Mouse (Mus musculus) hindbrain, embryonic 16.5 days (tissue): ENCODE results near the gene Triobp. TPM values are rescaled to one million over a fixed set of nuclear protein-coding genes. Genes with fewer than 3 reads are reported as not detected.

Source experiments
- ATAC-seq: fragments of 200-750 bp; cut with Nextera tagmentation; 2 replicates; pipeline ENCODE4 v1.8.0; 2017; ENCODE audit warnings: moderate TSS enrichment, moderate library complexity
- H3K27ac ChIP-seq: fragments of 300-500 bp; sonication (generic); 2 replicates; pipeline ENCODE4 v1.5.1; 2014; ENCODE audit warnings: low read depth, mild to moderate bottlenecking, control low read depth, low read length, moderate library complexity
- H3K27me3 ChIP-seq: fragments of 300-500 bp; sonication (generic); replicated peaks from 2 replicates; pipeline ENCODE4 v1.6.1; 2014; ENCODE audit warnings: low read length; ENCODE audit not compliant: control insufficient read depth, insufficient read depth
- H3K36me3 ChIP-seq: fragments of 300-500 bp; sonication (generic); 2 replicates; pipeline ENCODE4 v1.6.1; 2014; ENCODE audit warnings: mild to moderate bottlenecking, low read length, moderate library complexity, mixed read lengths; ENCODE audit not compliant: control insufficient read depth, insufficient read depth
- H3K4me1 ChIP-seq: fragments of 300-500 bp; sonication (generic); 2 replicates; pipeline ENCODE4 v1.6.1; 2014; ENCODE audit warnings: low read depth, low read length; ENCODE audit not compliant: control insufficient read depth, insufficient read depth
- H3K4me2 ChIP-seq: fragments of 300-500 bp; sonication (generic); 2 replicates; pipeline ENCODE4 v1.6.1; 2014; ENCODE audit warnings: mild to moderate bottlenecking, low read length, control low read depth, moderate library complexity
- H3K4me3 ChIP-seq: fragments of 300-500 bp; sonication (generic); 2 replicates; pipeline ENCODE4 v1.5.1; 2014; ENCODE audit warnings: mild to moderate bottlenecking, low read length, control low read depth, moderate library complexity
- H3K9ac ChIP-seq: fragments of 300-500 bp; sonication (generic); 2 replicates; pipeline ENCODE4 v1.6.1; 2014; ENCODE audit warnings: low read depth, mild to moderate bottlenecking, control low read depth, low read length, moderate library complexity
- H3K9me3 ChIP-seq: fragments of 300-500 bp; sonication (generic); 2 replicates; pipeline ENCODE4 v1.6.1; 2014; ENCODE audit warnings: mild to moderate bottlenecking, low read length, moderate library complexity; ENCODE audit not compliant: control insufficient read depth
- WGBS: fragments of 180-500 bp; shearing (Covaris S2); extraction: QIAGEN DNeasy Blood & Tissue Kit; methylation state at CpG from one replicate; pipeline ENCODE4 v1.1.7; 2014; 5-methylcytosine and 5-hydroxymethylcytosine counted together
- polyA plus RNA-seq: library from polyadenylated mRNA; unstranded; fragments of >200 nt; fragmentation: Nextera tagmentation; extraction: Ambion mirVana; gene quantifications from 2 replicates; pipeline ENCODE4 v1.2.1, GENCODE M21; 2015

The Triobp gene
- polyA plus RNA-seq, 1 experiment from 2014 or later = 36.1 TPM

GRCm38 (mm10) chr15:79011550-79011949, 64.0 kb downstream of the Triobp start:
- Histone ChIP-seq H3K4me3 (no peak overlapping the region), H3K27ac (no peak overlapping the region), H3K4me1 (no peaks in the 10 kb centered on the region), H3K36me3 (peaks cover 2% of the 10 kb centered on the region; the same call in 1 of the 2 replicates), H3K27me3 (no peaks in the 10 kb centered on the region), H3K9me3 (no peaks in the 10 kb centered on the region), H3K9ac (no peak overlapping the region), H3K4me2 (no peak overlapping the region)
- no peak for ATAC-seq
- 27% methylated on average over 10 of the region's 10 CpGs for WGBS

- H3K27ac ChIP-seq = no peak overlapping the region
- peaks cover 2% of the 10 kb centered on the region; the same call in 1 of the 2 replicates for H3K36me3 ChIP-seq
Observed at GRCm38 (mm10) chr15:79013382-79013781, 65.9 kb downstream of the Triobp start.

GRCm38 (mm10) chr15:79018191-79018590, 70.7 kb downstream of the Triobp start:
- ATAC-seq = no peak
- WGBS = 34% methylated on average over 4 of the region's 4 CpGs
- no peaks in the 10 kb centered on the region; the same call in 1 of the 2 replicates for H3K27me3 ChIP-seq
- no peaks in the 10 kb centered on the region for H3K36me3 ChIP-seq
- no peaks in the 10 kb centered on the region for H3K4me1 ChIP-seq
- no peak overlapping the region for H3K4me2 ChIP-seq
- H3K4me3 ChIP-seq = no peak overlapping the region
- H3K9me3 ChIP-seq = no peaks in the 10 kb centered on the region
- no peak overlapping the region for H3K9ac ChIP-seq
- H3K27ac ChIP-seq = no peak overlapping the region

More at GRCm38 (mm10) chr15:79013382-79013781, 65.9 kb downstream of the Triobp start:
- H3K4me2 ChIP-seq = no peak overlapping the region
- no peaks in the 10 kb centered on the region for H3K27me3 ChIP-seq
- no peak for ATAC-seq
- H3K4me3 ChIP-seq = no peak overlapping the region
- H3K4me1 ChIP-seq = no peaks in the 10 kb centered on the region
- no peak overlapping the region for H3K9ac ChIP-seq
- 55% methylated on average over 7 of the region's 7 CpGs for WGBS
- H3K9me3 ChIP-seq = no peaks in the 10 kb centered on the region

- Histone ChIP-seq H3K9me3 (no peaks in the 10 kb centered on the region), H3K4me1 (no peaks in the 10 kb centered on the region), H3K36me3 (no peaks in the 10 kb centered on the region), H3K9ac (no peak overlapping the region), H3K4me2 (no peak overlapping the region), H3K4me3 (no peak overlapping the region), H3K27ac (no peak overlapping the region), H3K27me3 (no peaks in the 10 kb centered on the region; the same call in 1 of the 2 replicates)
- ATAC-seq = no peak
- 63% methylated on average over 3 of the region's 3 CpGs for WGBS
Observed at GRCm38 (mm10) chr15:79018886-79019285, 71.4 kb downstream of the Triobp start.

DNA sequence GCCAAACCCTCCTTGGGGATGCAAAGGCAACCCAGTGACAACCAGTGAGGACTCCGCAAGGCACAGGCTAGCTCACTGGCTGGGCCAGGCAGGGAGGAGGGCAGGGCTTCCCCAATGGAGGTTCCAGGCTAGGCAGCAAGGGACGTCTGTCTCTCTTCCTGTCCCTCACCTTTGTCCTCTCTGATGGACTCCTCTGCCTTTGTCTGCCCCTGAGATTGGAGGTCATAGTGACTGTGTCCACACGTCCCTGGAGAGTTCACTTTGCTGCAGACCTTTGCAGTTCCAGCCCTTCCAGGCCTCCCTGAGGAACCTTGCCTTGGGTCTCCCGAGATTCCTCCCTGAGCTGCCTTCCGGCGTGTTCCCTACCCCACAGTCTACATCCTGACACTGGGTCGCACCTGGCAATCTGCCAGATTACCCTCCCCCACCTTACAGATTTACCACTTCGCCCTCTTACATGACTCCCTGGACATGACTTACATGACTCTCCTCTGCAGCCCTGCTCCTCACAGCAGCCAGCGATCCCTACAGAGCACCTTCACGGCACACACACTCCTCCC, 75.2 kb downstream of the Triobp start:
- Histone ChIP-seq H3K4me1 (peaks cover 16% of the 10 kb centered on the region), H3K27ac (no peak overlapping the region), H3K9me3 (no peaks in the 10 kb centered on the region), H3K4me2 (no peak overlapping the region), H3K27me3 (no peaks in the 10 kb centered on the region; the same call in 1 of the 2 replicates), H3K9ac (no peak overlapping the region), H3K36me3 (no peaks in the 10 kb centered on the region), H3K4me3 (no peak overlapping the region)
- ATAC-seq = no peak
- 56% methylated on average over 10 of the region's 10 CpGs for WGBS

DNA sequence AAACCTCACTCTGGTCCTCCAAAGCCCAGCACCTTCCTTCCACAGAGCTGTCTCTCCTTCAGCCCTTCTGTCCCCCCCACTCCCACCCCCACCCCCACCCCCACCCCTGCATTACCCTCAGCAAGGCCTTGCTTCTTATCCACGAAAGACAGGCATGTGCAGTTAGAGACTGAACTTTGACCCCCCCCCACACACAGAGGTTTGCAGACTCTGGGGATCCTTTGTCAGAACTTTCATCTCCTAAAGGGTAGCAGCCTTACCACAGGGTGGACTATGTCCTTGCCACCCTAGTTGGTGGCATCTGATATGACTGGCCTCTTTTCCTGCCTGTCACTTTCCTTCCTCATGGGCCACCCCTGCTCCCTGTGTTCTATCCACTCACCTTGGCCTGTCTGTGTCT, 75.8 kb downstream of the Triobp start:
- WGBS = 100% methylated on average over 1 of the region's 1 CpGs
- Histone ChIP-seq H3K9ac (no peak overlapping the region), H3K36me3 (no peaks in the 10 kb centered on the region)

DNA sequence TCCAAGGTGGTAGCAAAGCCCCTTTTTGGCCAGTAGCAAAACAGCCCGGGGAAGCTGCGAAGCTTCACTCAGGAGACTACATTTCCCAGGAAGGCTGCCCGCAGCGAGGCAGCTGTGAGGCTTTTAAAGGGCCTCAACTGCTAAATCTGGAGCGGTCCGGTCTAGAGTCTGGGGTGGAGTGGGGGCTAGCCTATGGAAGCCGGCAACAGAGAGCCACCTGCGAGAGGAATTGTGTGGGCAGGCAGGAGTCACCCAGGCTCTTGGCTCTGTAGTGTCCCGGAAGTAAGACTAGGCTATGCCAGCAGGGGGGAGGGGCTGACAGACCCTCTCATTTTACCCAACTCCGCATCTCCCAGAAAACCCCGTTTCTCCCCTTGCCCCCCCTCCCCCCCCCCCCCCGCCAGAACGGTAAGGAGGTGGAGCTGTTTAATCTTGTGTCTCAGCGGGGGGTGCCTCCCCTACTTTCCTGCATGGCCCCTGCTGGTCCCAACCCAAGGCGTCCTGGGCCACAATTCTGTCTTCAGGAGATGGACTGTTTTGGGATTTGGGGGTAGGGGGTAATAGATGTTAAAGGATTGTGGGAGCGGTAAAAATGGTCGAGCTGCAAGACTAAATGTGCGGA, 78.3 kb downstream of the Triobp start:
- Histone ChIP-seq H3K36me3 (no peaks in the 10 kb centered on the region), H3K27me3 (no peaks in the 10 kb centered on the region; the same call in 1 of the 2 replicates), H3K4me2 (peak overlapping the region; percentile 46), H3K27ac (no peak overlapping the region), H3K4me1 (peaks cover 32% of the 10 kb centered on the region), H3K4me3 (peak overlapping the region; percentile 20; the same call in 1 of the 2 replicates), H3K9me3 (no peaks in the 10 kb centered on the region), H3K9ac (peak overlapping the region; percentile 29; the same call in 1 of the 2 replicates)
- WGBS = 15% methylated on average over 15 of the region's 18 CpGs
- no peak for ATAC-seq

More for the DNA sequence above, 75.8 kb downstream of the Triobp start:
- no peak overlapping the region for H3K4me3 ChIP-seq
- H3K27ac ChIP-seq = no peak overlapping the region
- no peak for ATAC-seq
- H3K27me3 ChIP-seq = no peaks in the 10 kb centered on the region; the same call in 1 of the 2 replicates
- no peaks in the 10 kb centered on the region for H3K9me3 ChIP-seq
- H3K4me2 ChIP-seq = no peak overlapping the region
- H3K4me1 ChIP-seq = peaks cover 18% of the 10 kb centered on the region

GRCm38 (mm10) chr15:79026511-79027290, 79.2 kb downstream of the Triobp start:
- no peak overlapping the region for H3K4me3 ChIP-seq
- H3K4me1 ChIP-seq = peaks cover 38% of the 10 kb centered on the region
- no peak overlapping the region for H3K27ac ChIP-seq
- no peak for ATAC-seq
- peak overlapping the region; percentile 100 for H3K4me2 ChIP-seq
- no peaks in the 10 kb centered on the region; the same call in 1 of the 2 replicates for H3K27me3 ChIP-seq
- 34% methylated on average over 14 of the region's 14 CpGs for WGBS
- H3K36me3 ChIP-seq = no peaks in the 10 kb centered on the region
- H3K9ac ChIP-seq = 0 out of 2 replicates have a peak overlapping the region, but pooled peaks have one; percentile 3
- no peaks in the 10 kb centered on the region for H3K9me3 ChIP-seq
